Mouse (Mus musculus) megakaryocyte, embryonic 14.5 days (primary cell): ENCODE data around the gene Dhrs3.

ENCODE experiments used
- FLI1 ChIP-seq: IDR thresholded peaks from 2 replicates; pipeline ENCODE4 v1.6.1; 2012; ENCODE audit warnings: low read length, inconsistent platforms, mixed read lengths
- GATA1 ChIP-seq: IDR thresholded peaks from 3 replicates; pipeline ENCODE4 v1.6.1; 2012; ENCODE audit warnings: mixed read lengths, low read length, inconsistent platforms, borderline replicate concordance

DNA sequence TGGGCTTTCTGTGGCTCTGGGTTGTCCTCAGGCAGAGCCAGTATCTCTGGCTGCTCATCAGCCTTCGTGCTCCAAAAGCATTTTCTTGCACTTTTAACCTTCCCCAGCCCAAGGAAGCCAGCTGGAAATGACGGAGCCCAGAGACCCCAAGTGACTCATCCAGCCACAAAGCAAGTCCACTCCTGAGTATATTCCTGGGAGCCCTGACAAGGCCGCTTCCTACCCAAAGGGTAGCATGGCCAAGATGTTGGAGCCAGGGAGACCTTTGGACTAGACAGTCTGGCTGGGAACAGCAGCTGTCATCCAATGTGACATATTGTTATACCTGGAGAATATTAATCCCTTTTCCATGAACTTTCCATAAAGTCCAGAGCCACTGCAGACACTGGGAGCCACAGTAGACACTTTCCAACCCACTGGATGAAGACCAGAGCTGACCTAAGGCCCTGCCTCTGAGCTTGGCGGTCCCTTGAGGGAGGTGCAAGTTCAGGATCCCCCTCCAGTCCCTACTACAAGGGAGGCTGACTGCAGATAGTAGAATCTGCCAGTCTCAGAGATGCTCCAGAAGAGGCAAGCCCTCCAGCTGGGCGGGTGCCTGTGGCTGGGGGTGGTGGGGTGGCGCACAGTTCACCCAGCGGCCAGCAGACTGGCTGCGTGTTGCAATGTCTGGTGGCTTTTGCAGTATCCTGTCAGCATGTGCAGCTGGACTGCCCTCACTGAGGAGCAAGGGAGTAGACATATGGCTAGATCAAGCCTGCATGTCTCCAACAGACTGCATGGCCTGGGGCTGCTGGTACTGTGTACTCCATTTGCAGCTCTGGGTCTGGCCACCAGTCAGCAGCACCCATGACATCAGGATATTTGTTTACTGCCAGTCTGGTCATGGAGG is 13.6 kb downstream of the Dhrs3 start:
- TF ChIP-seq GATA1, result no peak
- TF ChIP-seq FLI1, result no peak
